Mouse (Mus musculus): ENCODE measurements around the gene Gm9817. TPM values are rescaled to one million over a fixed set of nuclear protein-coding genes. Genes with fewer than 3 reads are reported as not detected.
A peak's percentile ranks its signal among the peaks of the same experiment; 100 is the strongest.
"Not testable (repeated sequence)": the region's sequence is repeated elsewhere in the genome, so short reads cannot be mapped to it uniquely, and the experiment has no call there.

Gene Gm9817
- total RNA-seq (2021) = under 1 TPM in 1 of 2 experiments, not detected in 1; 0.25 TPM

DNA sequence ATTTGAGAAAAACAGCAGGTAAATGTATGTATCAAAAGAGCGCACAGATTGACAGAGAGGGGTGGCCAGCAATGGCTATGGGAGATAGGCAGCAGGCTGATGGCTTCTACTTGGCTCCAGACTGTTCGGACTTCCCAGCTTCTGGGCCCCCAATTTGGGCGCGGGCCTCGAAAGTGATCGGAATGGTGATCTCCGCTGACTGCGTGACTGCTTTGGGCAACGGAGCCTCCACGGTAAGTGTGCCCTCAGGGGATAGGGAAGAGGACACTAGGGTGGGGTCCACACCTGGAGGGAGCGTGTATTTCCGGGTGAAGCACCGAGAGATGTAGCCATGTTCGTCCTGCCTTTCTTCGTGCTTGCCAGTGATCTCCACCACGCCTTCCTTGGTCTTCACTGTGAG lies at the start of gene Gm9817:
Gene Gm9817 (plus strand): TSS at position 301 of the 400 bp plus-strand sequence.
- intact Hi-C loops (cut with DNase I); DNase-seq: not testable (repeated sequence)

GRCm38 (mm10) chr13:45029791-45030190 lies 48.7 kb upstream of the Gm9817 start:
- intact Hi-C loops (cut with DNase I) = loop anchor here (2.0 to 5.0 kb wide), 5 partner anchors 138 to 447 kb away; no protein-coding TSS in a partner anchor
- DNase-seq = no peak

- DNase-seq = peak; percentile 89 to 94
- intact Hi-C loops (cut with DNase I) = loop anchor here (2.0 to 5.0 kb wide), 5 partner anchors 136 to 446 kb away; no protein-coding TSS in a partner anchor
Measured at GRCm38 (mm10) chr13:45030830-45031229, 47.7 kb upstream of the Gm9817 start.

DNA sequence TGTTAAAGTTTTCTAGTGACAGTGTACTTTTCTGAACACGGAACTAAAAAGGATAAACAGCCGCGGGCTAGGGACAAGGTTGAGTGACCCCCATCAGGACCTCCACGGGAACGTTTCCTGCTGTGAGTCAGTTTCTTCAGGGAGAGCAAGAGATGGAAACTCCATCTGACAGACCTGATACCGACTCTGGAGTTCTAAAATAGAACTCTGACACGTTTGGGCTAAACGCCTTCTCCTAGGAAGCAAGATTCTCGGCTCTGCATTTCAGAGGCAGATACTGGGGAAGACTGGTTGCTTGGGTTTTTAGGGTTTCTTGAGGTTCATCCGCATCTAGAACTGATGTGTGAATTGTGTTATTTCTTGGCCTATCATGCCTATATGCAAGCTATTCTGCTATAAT lies 47.2 kb upstream of the Gm9817 start:
- peak in 1 of 2 experiments; percentile 12 for DNase-seq
- intact Hi-C loops (cut with DNase I) = loop anchor here (2.0 to 5.0 kb wide), 5 partner anchors 136 to 445 kb away; no protein-coding TSS in a partner anchor

DNA sequence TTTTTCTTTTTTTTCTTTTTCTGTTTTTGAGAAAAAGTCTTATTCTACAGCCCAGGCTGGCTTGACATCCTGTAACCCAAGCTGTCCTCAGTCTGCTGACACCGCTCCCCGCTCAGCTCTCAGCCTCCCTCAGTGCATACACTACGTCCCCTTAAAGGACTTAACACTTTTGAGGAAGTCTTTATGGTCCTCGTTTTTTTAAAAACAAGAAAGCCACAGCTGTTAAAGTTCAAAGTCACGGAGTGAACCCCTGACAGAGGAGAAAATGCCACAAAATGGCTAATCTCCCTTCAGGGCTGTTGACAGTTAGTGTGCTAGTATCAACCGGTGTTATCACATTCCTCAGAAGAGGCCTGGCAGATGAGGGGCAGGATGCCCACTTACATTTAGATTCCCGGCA lies 46.7 kb upstream of the Gm9817 start:
- intact Hi-C loops (cut with DNase I) = loop anchor here (2.0 to 5.0 kb wide), 5 partner anchors 136 to 445 kb away; no protein-coding TSS in a partner anchor
- no peak for DNase-seq

GRCm38 (mm10) chr13:45032484-45032883 lies 46.0 kb upstream of the Gm9817 start:
- intact Hi-C loops (cut with DNase I) = loop anchor here (5.0 kb wide), 2 partner anchors 135 to 245 kb away; no protein-coding TSS in a partner anchor
- no peak for DNase-seq

- no peak for DNase-seq
- intact Hi-C loops (cut with DNase I) = loop anchor here (5.0 kb wide), 2 partner anchors 134 to 244 kb away; no protein-coding TSS in a partner anchor
Measured at GRCm38 (mm10) chr13:45033360-45033759, 45.1 kb upstream of the Gm9817 start.

DNA sequence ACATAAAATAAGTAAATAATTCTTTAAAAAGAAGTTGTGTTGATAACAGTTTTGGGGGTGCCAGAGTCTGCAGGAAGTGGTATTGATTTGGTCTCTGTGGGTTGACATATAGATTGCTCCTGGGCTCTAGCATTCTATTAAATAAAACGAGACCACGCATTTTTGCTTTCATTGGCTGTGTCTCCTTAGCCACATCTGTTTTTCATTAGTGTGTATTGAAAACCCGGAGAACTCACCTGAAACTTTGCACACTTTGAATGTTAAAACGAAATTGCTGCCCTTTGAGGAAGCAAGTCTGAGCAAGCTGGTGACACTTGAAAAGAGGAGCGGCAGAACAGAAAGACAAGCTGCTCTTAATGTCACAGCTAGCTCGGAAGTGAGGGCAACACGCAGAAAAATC lies 43.7 kb upstream of the Gm9817 start:
- intact Hi-C loops (cut with DNase I) = loop anchor here (5.0 kb wide), 2 partner anchors 133 to 243 kb away; no protein-coding TSS in a partner anchor
- no peak for DNase-seq

DNA sequence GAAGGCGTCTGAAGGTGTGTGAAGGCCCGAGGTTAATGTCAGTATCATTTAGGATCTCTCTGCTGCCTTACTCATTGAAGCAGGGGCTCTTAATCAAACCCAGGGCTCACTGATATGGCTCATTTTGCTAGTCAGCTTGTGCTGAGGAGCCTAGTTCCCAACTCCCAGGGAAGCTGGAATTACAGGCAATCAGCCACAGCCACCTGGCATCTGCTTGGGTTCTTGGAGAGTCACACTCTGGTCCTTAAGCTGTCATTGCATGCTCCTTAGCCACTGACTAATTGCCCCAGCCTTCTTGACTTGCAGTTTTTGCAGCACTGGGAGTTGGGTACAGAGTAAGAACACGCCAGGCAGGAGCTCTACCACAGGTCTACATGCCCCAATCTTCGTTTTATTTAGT lies 42.1 kb upstream of the Gm9817 start:
- intact Hi-C loops (cut with DNase I) = no loop called here
- no peak for DNase-seq

GRCm38 (mm10) chr13:45040195-45040594 lies 38.3 kb upstream of the Gm9817 start:
- DNase-seq = no peak
- intact Hi-C loops (cut with DNase I) = no loop called here

GRCm38 (mm10) chr13:45040741-45041140 lies 37.8 kb upstream of the Gm9817 start:
- no peak for DNase-seq
- intact Hi-C loops (cut with DNase I) = no loop called here

GRCm38 (mm10) chr13:45043466-45043865 lies 35.0 kb upstream of the Gm9817 start:
- no peak for DNase-seq
- intact Hi-C loops (cut with DNase I) = no loop called here

- no peak for DNase-seq
- intact Hi-C loops (cut with DNase I) = no loop called here
Measured at GRCm38 (mm10) chr13:45049261-45050020, 29.1 kb upstream of the Gm9817 start.

- no peak for DNase-seq
- intact Hi-C loops (cut with DNase I) = no loop called here
Measured at GRCm38 (mm10) chr13:45052805-45053204, 25.7 kb upstream of the Gm9817 start.

- DNase-seq = no peak
- intact Hi-C loops (cut with DNase I) = no loop called here
Measured at GRCm38 (mm10) chr13:45053843-45054242, 24.6 kb upstream of the Gm9817 start.

- intact Hi-C loops (cut with DNase I) = no loop called here
- no peak for DNase-seq
Measured at GRCm38 (mm10) chr13:45059206-45059605, 19.3 kb upstream of the Gm9817 start.

- intact Hi-C loops (cut with DNase I) = no loop called here
- no peak for DNase-seq
Measured at GRCm38 (mm10) chr13:45063146-45063545, 15.3 kb upstream of the Gm9817 start.

DNA sequence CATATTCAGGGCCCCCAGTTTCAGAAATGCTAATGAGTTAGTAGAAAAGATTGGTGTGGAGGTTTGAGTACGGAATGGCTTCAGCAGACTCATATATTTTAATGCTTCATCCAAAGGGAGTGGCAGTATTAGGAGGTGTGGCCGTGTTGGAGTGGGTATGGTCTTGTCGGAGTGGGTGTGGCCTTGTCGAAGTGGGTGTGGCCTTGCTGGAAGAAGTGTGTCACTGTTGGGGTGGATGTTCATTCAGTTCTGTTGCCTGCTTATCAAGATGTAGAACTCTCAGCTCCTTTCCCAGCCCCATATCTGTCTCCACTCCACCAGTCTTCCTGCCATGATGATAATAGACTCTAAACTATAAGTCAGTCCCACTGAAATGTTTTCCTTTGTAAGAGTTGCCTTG lies 13.5 kb upstream of the Gm9817 start:
- intact Hi-C loops (cut with DNase I) = no loop called here

DNA sequence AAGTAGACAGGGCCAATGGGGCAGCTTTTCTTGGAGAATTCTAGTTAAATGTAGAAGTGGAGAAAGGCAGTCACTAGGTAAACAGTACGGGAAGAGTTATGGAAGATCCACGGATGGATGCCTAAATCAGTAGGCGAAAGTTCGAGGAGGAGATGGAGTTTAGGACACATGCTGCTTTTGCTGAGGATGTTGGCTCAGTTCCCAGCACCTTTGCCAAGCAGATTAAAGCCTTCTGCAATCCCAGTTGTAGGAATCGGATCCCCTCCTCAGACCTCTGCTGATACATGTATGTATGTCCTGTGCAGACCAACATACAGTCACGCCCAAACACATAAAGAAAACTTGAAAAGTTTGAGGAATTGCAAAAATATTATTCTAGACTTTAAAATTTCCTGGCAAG lies 8.1 kb upstream of the Gm9817 start:
- intact Hi-C loops (cut with DNase I) = no loop called here
- no peak for DNase-seq

More for the DNA sequence above, 13.5 kb upstream of the Gm9817 start:
- DNase-seq = no peak

- intact Hi-C loops (cut with DNase I) = no loop called here
- DNase-seq = no peak
Measured at GRCm38 (mm10) chr13:45075012-45075411, 3.5 kb upstream of the Gm9817 start.

GRCm38 (mm10) chr13:45075715-45076114 lies 2.8 kb upstream of the Gm9817 start:
- no peak for DNase-seq
- intact Hi-C loops (cut with DNase I) = no loop called here

DNA sequence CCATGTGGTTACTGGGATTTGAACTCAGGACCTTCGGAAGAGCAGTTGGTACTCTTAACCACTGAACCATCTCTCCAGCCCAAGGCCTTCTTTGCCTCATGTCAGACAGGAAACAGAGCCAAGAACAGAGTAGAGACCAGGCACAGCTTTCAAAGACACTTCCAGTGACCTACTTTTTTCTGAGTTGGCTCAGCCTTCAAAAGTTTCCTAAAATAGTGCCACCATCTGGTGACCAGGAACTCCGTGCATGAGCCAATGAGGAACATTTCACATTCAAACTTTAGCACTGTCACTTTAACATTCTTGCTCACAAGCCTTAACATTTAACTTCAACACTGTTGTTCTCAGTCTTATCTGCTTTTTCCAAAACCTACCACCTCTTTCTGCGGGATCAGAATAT lies 2.3 kb downstream of the Gm9817 start:
- no peak for DNase-seq
- intact Hi-C loops (cut with DNase I) = no loop called here
